Mouse (Mus musculus) spleen, adult 2 months (tissue): ENCODE measurements at regions not wholly inside any gene's neighbourhood (a gene's known extent, or its start where the extent isn't known, plus 50 kb on each side); places are given as distances from the start of the nearest gene placed in this dataset.

Experiments used
- DNase-seq, 2 experiments: peaks; one replicate each; pipeline versions ENCODE4 v3.0.0 to v3.0.0-alpha.2; 2012 to 2021; ENCODE audit warnings: low spot score in 2 of 2, low read depth in 1 of 2
- H3K27ac ChIP-seq: fragments of 200-500 bp; 2 replicates; pipeline ENCODE4 v1.5.1; 2012; ENCODE audit warnings: low read length, inconsistent platforms; ENCODE audit not compliant: insufficient read depth
- H3K27me3 ChIP-seq: fragments of 200-500 bp; 2 replicates; pipeline ENCODE4 v1.6.1; 2012; ENCODE audit warnings: mild to moderate bottlenecking, moderate library complexity, low read length, inconsistent platforms; ENCODE audit not compliant: control insufficient read depth, insufficient read depth
- H3K36me3 ChIP-seq: fragments of 200-500 bp; 2 replicates; pipeline ENCODE4 v1.6.1; 2012; ENCODE audit warnings: mild to moderate bottlenecking, low read length, inconsistent platforms; ENCODE audit not compliant: control insufficient read depth, insufficient read depth
- H3K4me1 ChIP-seq: fragments of 200-500 bp; 2 replicates; pipeline ENCODE4 v1.6.1; 2011; ENCODE audit warnings: inconsistent platforms; ENCODE audit not compliant: control insufficient read depth, insufficient read depth, insufficient read length
- H3K4me3 ChIP-seq: fragments of 200-500 bp; 2 replicates; pipeline ENCODE4 v1.5.1; 2011; ENCODE audit warnings: mild to moderate bottlenecking, inconsistent platforms; ENCODE audit not compliant: insufficient read depth, insufficient read length; ENCODE audit errors: extremely low read depth
- CTCF ChIP-seq: fragments of 200-500 bp; IDR thresholded peaks from 2 replicates; pipeline ENCODE4 v1.5.1; 2011; ENCODE audit warnings: mild to moderate bottlenecking, inconsistent platforms; ENCODE audit not compliant: insufficient read depth, insufficient read length, insufficient replicate concordance; ENCODE audit errors: extremely low read depth
- POLR2A ChIP-seq: fragments of 200-500 bp; IDR thresholded peaks from 2 replicates; pipeline ENCODE4 v1.6.1; 2011; ENCODE audit warnings: low read depth, low read length, inconsistent platforms
- WGBS: fragments of 180-500 bp; shearing (Covaris S2); methylation state at CpG from one replicate; pipeline ENCODE4 v1.1.7; 2018; 5-methylcytosine and 5-hydroxymethylcytosine counted together

- Histone ChIP-seq H3K4me1 (no peaks in the 10 kb centered on the region), H3K36me3 (no peaks in the 10 kb centered on the region), H3K4me3 (no peak overlapping the region), H3K27me3 (no peaks in the 10 kb centered on the region), H3K27ac (no peak overlapping the region)
- WGBS: 48% methylated on average over 10 of the region's 10 CpGs
- no peak for TF ChIP-seq POLR2A
- no peak for TF ChIP-seq CTCF
- DNase-seq: no peak
Observed at GRCm38 (mm10) chr2:173950164-173950891, 125.8 kb upstream of the Stx16 start.

- WGBS: 79% methylated on average over 5 of the region's 5 CpGs
- no peak for TF ChIP-seq POLR2A
- TF ChIP-seq CTCF: no peak
- H3K36me3 ChIP-seq: no peaks in the 10 kb centered on the region
- H3K4me3 ChIP-seq: no peak overlapping the region
- no peak for DNase-seq
- no peaks in the 10 kb centered on the region for H3K27me3 ChIP-seq
- no peaks in the 10 kb centered on the region for H3K4me1 ChIP-seq
- H3K27ac ChIP-seq: no peak overlapping the region
Observed at GRCm38 (mm10) chr2:173966111-173966510, 110.0 kb upstream of the Stx16 start.

- Histone ChIP-seq H3K4me3 (no peak overlapping the region), H3K27ac (no peak overlapping the region), H3K4me1 (no peaks in the 10 kb centered on the region), H3K27me3 (no peaks in the 10 kb centered on the region), H3K36me3 (no peaks in the 10 kb centered on the region)
- TF ChIP-seq POLR2A (no peak), CTCF (no peak)
- no peak for DNase-seq
- WGBS: 52% methylated on average over 1 of the region's 1 CpGs
Observed at GRCm38 (mm10) chr2:173970789-173971188, 105.3 kb upstream of the Stx16 start.

GRCm38 (mm10) chr2:173976314-173977053 is 99.6 kb upstream of the Stx16 start:
- no peak overlapping the region for H3K4me3 ChIP-seq
- WGBS: 74% methylated on average over 4 of the region's 4 CpGs
- no peaks in the 10 kb centered on the region for H3K36me3 ChIP-seq
- DNase-seq: no peak
- H3K27me3 ChIP-seq: no peaks in the 10 kb centered on the region
- no peaks in the 10 kb centered on the region for H3K4me1 ChIP-seq
- no peak overlapping the region for H3K27ac ChIP-seq
- TF ChIP-seq POLR2A (no peak), CTCF (no peak)

- Histone ChIP-seq H3K27ac (no peak overlapping the region), H3K4me3 (no peak overlapping the region), H3K27me3 (no peaks in the 10 kb centered on the region), H3K4me1 (no peaks in the 10 kb centered on the region), H3K36me3 (no peaks in the 10 kb centered on the region)
- no peak for DNase-seq
- WGBS: 71% methylated on average over 12 of the region's 12 CpGs
- TF ChIP-seq POLR2A: no peak
- TF ChIP-seq CTCF: no peak
Observed at GRCm38 (mm10) chr2:173977236-173978053, 98.7 kb upstream of the Stx16 start.

GRCm38 (mm10) chr2:173978138-173978765 is 97.9 kb upstream of the Stx16 start:
- Histone ChIP-seq H3K4me1 (no peaks in the 10 kb centered on the region), H3K4me3 (no peak overlapping the region), H3K27ac (no peak overlapping the region), H3K36me3 (no peaks in the 10 kb centered on the region), H3K27me3 (no peaks in the 10 kb centered on the region)
- TF ChIP-seq POLR2A: no peak
- no peak for TF ChIP-seq CTCF
- DNase-seq: no peak
- WGBS: 84% methylated on average over 13 of the region's 13 CpGs
